Mouse (Mus musculus) splenic B cell, adult 2 months (primary cell): Measurements from ENCODE around the gene Tubb1.

Experiments
- DNase-seq: peaks from one replicate; pipeline ENCODE4 v3.0.0-alpha.2; 2011; ENCODE audit warnings: low read depth, low spot score
- H3K27me3 ChIP-seq: 2 replicates; pipeline ENCODE4 v1.6.1; 2012; ENCODE audit warnings: mild to moderate bottlenecking, low read length, moderate library complexity, mixed read lengths; ENCODE audit not compliant: control insufficient read depth, poor library complexity, insufficient read depth, severe bottlenecking
- H3K36me3 ChIP-seq: 2 replicates; pipeline ENCODE4 v1.6.1; 2012; ENCODE audit warnings: mild to moderate bottlenecking, low read length, moderate library complexity, mixed read lengths; ENCODE audit not compliant: control insufficient read depth, poor library complexity, insufficient read depth, severe bottlenecking

Gene Tubb1

GRCm38 (mm10) chr2:174502831-174503460 is 52.5 kb downstream of the Tubb1 start:
- Histone ChIP-seq H3K27me3 (no peaks in the 10 kb centered on the region), H3K36me3 (no peaks in the 10 kb centered on the region)
- no peak for DNase-seq
